Mouse (Mus musculus): Measurements from ENCODE around the gene Lins1.

- TF ChIP-seq POLR2A (IDR thresholded peaks at IDR 0.05; ENCODE audit: borderline replicate concordance, low read depth, low read length) (no peak), CTCF (IDR thresholded peaks at IDR 0.05; ENCODE audit: low read depth, low read length) (no peak)
Observed at GRCm38 (mm10) chr7:66675800-66676199, 13.9 kb upstream of the Lins1 start.
